Mouse (Mus musculus): ENCODE results near the gene Agpat1. TPM values are rescaled to one million over a fixed set of nuclear protein-coding genes. Genes with fewer than 3 reads are reported as not detected.

Gene Agpat1
- polyA plus RNA-seq, 1 experiment from 2014 or later = 52.5 TPM

DNA sequence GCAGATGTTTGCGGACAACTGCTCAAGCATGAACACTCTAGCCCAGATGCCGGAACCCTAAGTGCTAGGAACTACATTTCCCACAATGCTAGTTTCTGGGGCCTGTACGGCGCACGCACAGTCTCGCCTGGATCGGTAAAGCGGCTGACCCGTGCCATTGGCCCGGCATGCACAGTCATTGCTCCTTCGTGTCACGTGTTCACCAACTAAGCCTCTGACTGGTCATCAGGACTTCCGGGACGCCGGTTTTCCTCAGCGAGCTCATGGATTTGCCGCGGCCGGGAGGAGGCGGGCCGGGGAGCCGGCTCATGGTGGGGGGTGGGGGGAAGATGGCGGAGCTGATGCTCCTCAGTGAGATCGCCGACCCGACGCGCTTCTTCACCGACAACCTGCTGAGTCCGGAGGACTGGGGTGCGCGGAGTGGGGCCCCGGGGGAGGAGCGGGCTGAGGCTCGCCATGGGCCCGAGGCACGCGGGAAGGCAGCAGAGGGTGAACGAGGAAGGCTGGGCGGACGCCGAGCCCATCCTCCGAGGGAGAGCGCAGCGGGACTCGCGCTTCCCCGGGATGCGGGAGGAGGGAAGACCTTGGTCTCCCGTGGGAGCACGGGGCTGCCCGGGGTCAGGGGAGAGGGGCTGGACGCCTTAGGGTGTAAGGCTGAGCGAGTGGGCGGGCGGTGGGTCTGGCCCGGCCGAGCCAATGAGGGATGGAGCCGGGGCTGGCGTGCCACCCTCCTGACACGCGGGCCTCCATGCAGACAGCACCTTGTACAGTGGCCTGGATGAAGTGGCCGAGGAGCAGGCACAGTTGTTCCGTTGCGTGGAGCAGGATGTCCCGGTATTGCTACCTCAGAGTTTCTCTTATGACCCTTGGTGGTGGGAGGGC is 43.1 kb downstream of the Agpat1 start, which contains the start of gene Atf6b:
Gene Atf6b (plus strand): TSS at position 241 of the 882 bp plus-strand sequence.
- under 1% methylated on average over 66 of the region's 66 CpGs for WGBS
- Histone ChIP-seq H3K4me1 (replicated peaks) (peaks cover 26% of the 10 kb centered on the region), H3K27me3 (replicated peaks) (no peaks in the 10 kb centered on the region), H3K9ac (peak within 1 kb of the TSS; percentile 94), H3K4me3 (peak within 1 kb of the TSS; percentile 96), H3K36me3 (peaks cover 39% of the 10 kb centered on the region), H3K27ac (ENCODE audit: poor library complexity, severe bottlenecking) (peak within 1 kb of the TSS; percentile 35; the same call in 1 of the 2 replicates), H3K4me2 (peak within 1 kb of the TSS; percentile 92), H3K9me3 (replicated peaks) (no peaks in the 10 kb centered on the region)
- ATAC-seq (ENCODE audit: insufficient number of reproducible peaks, low FRiP score) = peak; percentile 97

DNA sequence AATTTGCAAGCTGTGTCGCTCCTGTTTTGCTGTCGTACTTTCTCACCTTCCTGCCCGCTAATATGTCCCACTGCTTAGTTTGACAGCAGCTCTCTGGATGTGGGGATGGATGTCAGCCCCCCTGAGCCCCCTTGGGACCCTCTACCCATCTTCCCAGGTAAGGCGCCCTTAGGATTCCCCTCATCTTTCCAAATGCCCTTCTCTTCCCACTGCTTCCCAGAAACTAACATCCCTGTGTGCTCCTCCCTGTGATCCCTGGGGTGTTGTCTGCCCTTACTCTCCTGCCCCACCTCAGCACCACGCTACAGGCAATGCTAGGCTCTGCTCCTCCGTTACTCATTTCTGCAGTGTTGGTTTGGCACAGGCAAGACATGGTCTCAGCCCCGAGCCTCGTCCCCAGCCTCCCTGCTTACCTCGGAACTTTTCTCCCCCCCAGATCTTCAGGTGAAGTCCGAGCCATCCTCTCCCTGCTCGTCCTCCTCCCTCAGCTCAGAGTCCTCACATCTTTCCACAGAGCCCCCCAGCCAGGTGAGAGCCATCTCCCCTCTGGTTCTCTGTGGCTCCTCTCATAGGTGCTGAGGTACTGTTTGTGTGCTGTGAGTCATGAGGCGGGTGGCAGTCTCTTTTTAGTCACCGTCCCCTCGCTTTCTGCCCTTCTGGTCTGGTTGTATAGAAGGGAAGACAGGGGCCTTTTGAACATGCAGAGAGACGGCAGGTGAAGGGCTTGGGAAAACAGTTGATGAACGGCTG is 44.3 kb downstream of the Agpat1 start:
- Histone ChIP-seq H3K9me3 (replicated peaks) (no peaks in the 10 kb centered on the region), H3K4me2 (peak overlapping the region; percentile 92), H3K27ac (ENCODE audit: poor library complexity, severe bottlenecking) (no peak overlapping the region), H3K27me3 (replicated peaks) (no peaks in the 10 kb centered on the region), H3K36me3 (peaks cover 50% of the 10 kb centered on the region), H3K4me1 (replicated peaks) (peaks cover 26% of the 10 kb centered on the region), H3K9ac (0 out of 2 replicates have a peak overlapping the region, but pooled peaks have one; percentile 14), H3K4me3 (peak overlapping the region; percentile 96; the same call in 1 of the 2 replicates)
- no peak for ATAC-seq (ENCODE audit: insufficient number of reproducible peaks, low FRiP score)
- WGBS = 78% methylated on average over 16 of the region's 16 CpGs

DNA sequence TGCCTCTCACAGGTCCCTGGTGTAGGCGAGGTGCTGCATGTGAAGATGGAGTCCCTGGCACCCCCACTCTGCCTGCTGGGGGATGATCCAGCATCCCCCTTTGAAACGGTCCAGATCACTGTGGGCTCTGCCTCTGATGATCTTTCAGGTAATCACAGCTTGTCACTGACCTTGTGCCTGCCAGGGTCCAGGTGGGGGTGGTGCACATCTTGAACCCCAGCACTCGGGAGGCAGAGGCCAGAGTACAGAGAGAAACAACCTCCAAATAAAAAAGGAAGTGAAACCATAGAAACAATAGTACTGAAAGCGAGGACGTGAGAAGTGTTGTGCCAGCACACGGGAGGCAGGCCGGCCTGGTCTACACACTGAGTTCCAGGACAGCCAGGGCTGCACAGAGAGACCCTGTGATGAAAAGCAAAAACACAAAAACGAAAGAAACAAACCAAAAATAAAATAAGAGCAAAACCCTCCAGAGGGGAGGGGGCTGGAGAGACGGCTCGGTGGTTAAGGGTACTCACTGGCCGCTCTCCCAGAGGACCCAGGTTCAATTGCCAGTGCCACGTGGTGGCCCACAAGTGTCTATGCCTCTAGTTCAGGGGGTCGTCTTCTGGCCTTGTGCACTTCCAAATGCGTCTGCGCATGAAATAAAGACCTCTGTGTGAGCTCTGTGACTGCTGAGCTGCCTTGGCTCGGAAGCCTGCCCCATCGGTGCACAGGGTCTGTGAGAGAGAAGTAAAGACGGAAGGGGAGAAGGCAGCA is 45.2 kb downstream of the Agpat1 start:
- no peak overlapping the region for H3K27ac ChIP-seq (ENCODE audit: poor library complexity, severe bottlenecking)
- H3K9ac ChIP-seq = no peak overlapping the region
- no peaks in the 10 kb centered on the region for H3K9me3 ChIP-seq (replicated peaks)
- ATAC-seq (ENCODE audit: insufficient number of reproducible peaks, low FRiP score) = no peak
- H3K4me1 ChIP-seq (replicated peaks) = peaks cover 27% of the 10 kb centered on the region
- peaks cover 57% of the 10 kb centered on the region for H3K36me3 ChIP-seq
- no peaks in the 10 kb centered on the region for H3K27me3 ChIP-seq (replicated peaks)
- no peak overlapping the region for H3K4me2 ChIP-seq
- no peak overlapping the region for H3K4me3 ChIP-seq
- 86% methylated on average over 18 of the region's 18 CpGs for WGBS

DNA sequence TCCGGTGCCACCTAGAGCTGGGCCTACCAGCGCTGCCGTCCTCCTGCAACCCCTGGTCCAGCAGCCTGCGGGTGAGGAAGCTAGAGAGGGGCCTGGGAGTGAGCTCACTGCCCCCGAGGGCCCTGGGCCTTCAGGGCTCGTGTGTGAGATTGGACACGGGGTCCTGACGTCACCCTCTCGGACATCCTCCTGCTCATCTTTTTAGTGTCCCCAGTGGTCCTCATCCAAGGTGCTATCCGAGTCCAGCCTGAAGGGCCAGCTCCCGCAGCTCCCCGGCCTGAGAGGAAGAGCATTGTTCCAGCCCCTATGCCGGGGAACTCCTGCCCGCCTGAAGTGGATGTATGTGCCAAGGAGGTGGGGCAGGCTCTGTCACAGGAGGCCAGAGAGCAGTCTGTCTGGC is 46.7 kb downstream of the Agpat1 start:
- Histone ChIP-seq H3K4me3 (no peak overlapping the region), H3K9ac (no peak overlapping the region), H3K36me3 (peaks cover 59% of the 10 kb centered on the region), H3K4me2 (no peak overlapping the region), H3K9me3 (replicated peaks) (no peaks in the 10 kb centered on the region), H3K27me3 (replicated peaks) (no peaks in the 10 kb centered on the region), H3K27ac (ENCODE audit: poor library complexity, severe bottlenecking) (no peak overlapping the region), H3K4me1 (replicated peaks) (peaks cover 34% of the 10 kb centered on the region)
- 89% methylated on average over 14 of the region's 14 CpGs for WGBS
- no peak for ATAC-seq (ENCODE audit: insufficient number of reproducible peaks, low FRiP score)

DNA sequence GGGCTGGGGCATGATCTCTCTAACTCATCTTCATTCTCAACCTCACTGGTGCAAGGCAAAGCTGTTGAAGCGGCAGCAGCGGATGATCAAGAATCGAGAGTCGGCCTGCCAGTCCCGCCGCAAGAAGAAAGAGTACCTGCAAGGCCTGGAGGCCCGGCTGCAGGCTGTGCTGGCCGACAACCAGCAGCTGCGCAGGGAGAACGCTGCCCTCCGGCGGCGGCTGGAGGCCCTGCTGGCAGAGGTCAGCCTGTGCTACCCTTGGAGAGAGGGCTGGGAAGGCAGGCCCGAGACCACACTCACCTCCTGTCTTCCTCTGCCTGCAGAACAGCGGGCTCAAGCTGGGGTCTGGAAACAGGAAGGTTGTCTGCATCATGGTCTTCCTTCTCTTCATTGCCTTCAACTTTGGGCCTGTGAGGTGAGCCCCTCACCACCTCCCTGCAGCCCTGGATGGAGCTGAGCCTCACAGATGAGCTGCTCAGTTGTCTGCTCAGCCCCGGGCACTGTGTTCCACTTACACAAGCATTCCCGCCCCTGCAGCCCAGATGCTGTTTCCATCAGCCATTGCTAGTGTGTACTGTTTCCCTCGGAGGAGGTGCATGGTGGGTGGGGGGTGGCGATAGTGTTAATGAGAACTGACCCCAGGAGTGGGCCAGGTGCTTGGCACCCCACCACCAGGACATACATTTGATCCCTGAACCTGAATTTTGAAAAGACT is 47.6 kb downstream of the Agpat1 start:
- ATAC-seq (ENCODE audit: insufficient number of reproducible peaks, low FRiP score) = no peak
- Histone ChIP-seq H3K4me2 (no peak overlapping the region), H3K9me3 (replicated peaks) (no peaks in the 10 kb centered on the region), H3K4me3 (no peak overlapping the region), H3K4me1 (replicated peaks) (peaks cover 31% of the 10 kb centered on the region), H3K27me3 (replicated peaks) (no peaks in the 10 kb centered on the region), H3K36me3 (peaks cover 56% of the 10 kb centered on the region), H3K9ac (no peak overlapping the region), H3K27ac (ENCODE audit: poor library complexity, severe bottlenecking) (no peak overlapping the region)
- 49% methylated on average over 19 of the region's 19 CpGs for WGBS

DNA sequence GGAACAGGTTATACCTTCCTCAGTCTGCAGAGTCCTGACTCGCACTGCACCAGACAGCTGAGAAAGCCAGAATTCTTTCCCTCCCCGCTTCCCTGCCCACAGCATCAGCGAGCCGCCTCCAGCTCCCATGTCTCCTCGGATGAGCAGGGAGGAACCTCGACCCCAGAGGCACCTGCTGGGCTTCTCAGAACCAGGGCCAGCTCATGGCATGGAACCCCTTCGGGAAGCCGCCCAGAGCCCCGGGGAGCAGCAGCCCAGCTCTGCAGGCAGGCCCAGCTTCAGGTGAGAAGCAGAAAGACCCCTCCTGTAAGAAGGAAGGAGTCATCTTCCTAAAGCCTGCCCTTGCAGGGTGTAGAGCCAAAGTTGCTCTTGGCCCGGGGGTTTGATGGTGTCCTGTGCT is 48.5 kb downstream of the Agpat1 start:
- Histone ChIP-seq H3K4me2 (no peak overlapping the region), H3K27me3 (replicated peaks) (no peaks in the 10 kb centered on the region; the same call in 1 of the 2 replicates), H3K4me3 (no peak overlapping the region), H3K4me1 (replicated peaks) (peaks cover 29% of the 10 kb centered on the region), H3K27ac (ENCODE audit: poor library complexity, severe bottlenecking) (no peak overlapping the region), H3K36me3 (peaks cover 56% of the 10 kb centered on the region), H3K9ac (no peak overlapping the region), H3K9me3 (replicated peaks) (no peaks in the 10 kb centered on the region)
- 88% methylated on average over 10 of the region's 10 CpGs for WGBS
- no peak for ATAC-seq (ENCODE audit: insufficient number of reproducible peaks, low FRiP score)

DNA sequence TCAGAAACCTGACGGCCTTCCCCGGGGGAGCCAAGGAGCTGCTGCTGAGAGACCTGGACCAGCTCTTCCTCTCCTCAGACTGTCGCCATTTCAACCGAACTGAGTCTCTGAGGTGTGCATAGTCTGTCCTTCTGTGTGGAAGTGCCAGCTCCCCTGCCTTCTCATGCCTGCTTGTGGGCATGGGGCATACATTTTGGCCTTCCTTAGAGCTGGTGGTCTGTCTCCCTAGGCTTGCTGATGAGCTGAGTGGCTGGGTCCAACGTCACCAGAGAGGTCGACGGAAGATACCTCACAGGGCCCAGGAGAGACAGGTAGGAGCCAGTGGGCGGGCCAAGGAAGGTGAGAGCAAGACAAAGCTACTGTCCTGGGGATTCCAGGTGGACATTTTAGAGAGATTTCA is 48.9 kb downstream of the Agpat1 start:
- no peak for ATAC-seq (ENCODE audit: insufficient number of reproducible peaks, low FRiP score)
- H3K4me2 ChIP-seq = no peak overlapping the region
- 87% methylated on average over 8 of the region's 8 CpGs for WGBS
- peaks cover 56% of the 10 kb centered on the region for H3K36me3 ChIP-seq
- no peak overlapping the region for H3K27ac ChIP-seq (ENCODE audit: poor library complexity, severe bottlenecking)
- H3K9me3 ChIP-seq (replicated peaks) = no peaks in the 10 kb centered on the region
- H3K9ac ChIP-seq = no peak overlapping the region
- H3K4me1 ChIP-seq (replicated peaks) = peaks cover 25% of the 10 kb centered on the region
- H3K27me3 ChIP-seq (replicated peaks) = no peaks in the 10 kb centered on the region; the same call in 1 of the 2 replicates
- H3K4me3 ChIP-seq = no peak overlapping the region

DNA sequence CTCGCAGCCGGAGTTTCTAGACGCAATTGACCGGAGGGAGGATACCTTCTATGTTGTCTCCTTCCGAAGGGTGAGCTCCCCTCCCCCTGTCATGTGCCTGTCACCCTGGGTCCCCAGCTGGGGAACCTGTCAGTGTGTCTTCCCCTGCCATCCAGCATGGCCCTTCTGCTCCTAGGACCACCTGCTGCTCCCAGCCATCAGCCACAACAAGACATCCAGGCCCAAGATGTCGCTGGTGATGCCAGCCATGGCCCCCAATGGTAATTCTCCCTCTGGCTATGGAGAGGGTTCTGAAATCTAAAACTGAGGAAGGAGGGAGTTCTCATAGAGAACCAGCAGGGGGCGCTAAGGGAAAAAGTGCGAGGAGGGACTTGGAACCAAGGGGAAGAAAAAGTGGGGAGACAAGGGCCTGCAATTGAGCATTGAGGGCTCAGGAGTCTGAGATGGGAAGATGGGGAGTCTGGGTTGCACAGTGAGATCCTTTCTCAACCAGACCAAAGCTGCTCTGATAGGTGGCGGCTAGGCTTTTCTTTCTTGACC is 49.8 kb downstream of the Agpat1 start:
- no peak for ATAC-seq (ENCODE audit: insufficient number of reproducible peaks, low FRiP score)
- no peak overlapping the region for H3K27ac ChIP-seq (ENCODE audit: poor library complexity, severe bottlenecking)
- no peaks in the 10 kb centered on the region for H3K9me3 ChIP-seq (replicated peaks)
- no peak overlapping the region for H3K4me2 ChIP-seq
- no peak overlapping the region for H3K4me3 ChIP-seq
- no peak overlapping the region for H3K9ac ChIP-seq
- peaks cover 21% of the 10 kb centered on the region for H3K4me1 ChIP-seq (replicated peaks)
- H3K36me3 ChIP-seq = peaks cover 55% of the 10 kb centered on the region
- 65% methylated on average over 9 of the region's 9 CpGs for WGBS
- H3K27me3 ChIP-seq (replicated peaks) = peaks cover 4% of the 10 kb centered on the region; the same call in 1 of the 2 replicates

DNA sequence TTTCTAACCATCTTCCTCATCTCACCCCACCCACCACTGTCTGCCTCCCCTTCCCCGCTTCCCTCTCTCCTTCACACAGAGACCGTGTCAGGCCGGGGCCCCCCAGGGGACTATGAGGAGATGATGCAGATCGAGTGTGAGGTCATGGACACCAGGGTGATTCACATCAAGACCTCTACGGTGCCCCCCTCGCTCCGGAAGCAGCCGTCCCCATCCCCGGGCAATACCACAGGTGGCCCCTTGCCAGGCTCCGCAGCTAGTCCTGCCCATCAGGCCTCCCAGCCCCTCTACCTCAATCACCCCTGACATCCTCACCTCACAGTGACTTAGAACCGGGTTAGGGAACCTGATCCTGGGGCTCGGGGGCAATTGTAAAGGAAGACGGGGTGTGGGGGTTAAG is 50.3 kb downstream of the Agpat1 start:
- Histone ChIP-seq H3K27me3 (replicated peaks) (peaks cover 9% of the 10 kb centered on the region; the same call in 1 of the 2 replicates), H3K4me2 (no peak overlapping the region), H3K4me1 (replicated peaks) (peaks cover 25% of the 10 kb centered on the region), H3K4me3 (no peak overlapping the region), H3K27ac (ENCODE audit: poor library complexity, severe bottlenecking) (no peak overlapping the region), H3K9ac (no peak overlapping the region), H3K36me3 (peaks cover 49% of the 10 kb centered on the region), H3K9me3 (replicated peaks) (no peaks in the 10 kb centered on the region)
- WGBS = 96% methylated on average over 13 of the region's 13 CpGs
- no peak for ATAC-seq (ENCODE audit: insufficient number of reproducible peaks, low FRiP score)

DNA sequence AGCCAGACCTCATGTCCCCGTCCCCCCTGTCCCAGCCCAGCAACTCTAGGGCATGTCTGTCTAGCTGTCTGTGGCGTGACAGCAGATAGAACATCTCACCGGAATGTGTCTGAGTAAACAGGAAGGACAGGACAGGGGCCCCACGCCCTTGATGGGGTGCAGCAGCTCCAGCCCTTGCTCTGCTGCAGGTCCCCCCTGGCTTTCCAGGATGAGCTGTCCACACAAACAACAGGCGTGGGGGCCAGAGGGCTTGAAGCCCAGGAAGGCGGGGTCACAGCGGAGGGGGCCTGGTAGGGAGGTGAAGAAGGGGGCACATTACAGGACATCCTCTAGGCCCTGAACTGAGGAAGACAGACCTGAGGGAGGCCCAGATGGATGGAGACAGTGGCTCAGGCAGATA is 51.1 kb downstream of the Agpat1 start:
- H3K9ac ChIP-seq = no peak overlapping the region
- H3K36me3 ChIP-seq = peaks cover 42% of the 10 kb centered on the region
- peak overlapping the region; percentile 52 for H3K27ac ChIP-seq (ENCODE audit: poor library complexity, severe bottlenecking)
- H3K27me3 ChIP-seq (replicated peaks) = peaks cover 17% of the 10 kb centered on the region
- H3K4me3 ChIP-seq = no peak overlapping the region
- H3K4me2 ChIP-seq = no peak overlapping the region
- ATAC-seq (ENCODE audit: insufficient number of reproducible peaks, low FRiP score) = no peak; the same call in 1 of the 2 replicates
- no peaks in the 10 kb centered on the region for H3K9me3 ChIP-seq (replicated peaks)
- 62% methylated on average over 7 of the region's 7 CpGs for WGBS
- peaks cover 32% of the 10 kb centered on the region for H3K4me1 ChIP-seq (replicated peaks)

Measured in heart, embryonic 12.5 days (tissue).